Mouse (Mus musculus): Measurements from ENCODE around the gene Pappa2. TPM values are rescaled to one million over a fixed set of nuclear protein-coding genes. Genes with fewer than 3 reads are reported as not detected.

Pappa2 gene
- total RNA-seq, 2 experiments from 2014 or later, result not detected

DNA sequence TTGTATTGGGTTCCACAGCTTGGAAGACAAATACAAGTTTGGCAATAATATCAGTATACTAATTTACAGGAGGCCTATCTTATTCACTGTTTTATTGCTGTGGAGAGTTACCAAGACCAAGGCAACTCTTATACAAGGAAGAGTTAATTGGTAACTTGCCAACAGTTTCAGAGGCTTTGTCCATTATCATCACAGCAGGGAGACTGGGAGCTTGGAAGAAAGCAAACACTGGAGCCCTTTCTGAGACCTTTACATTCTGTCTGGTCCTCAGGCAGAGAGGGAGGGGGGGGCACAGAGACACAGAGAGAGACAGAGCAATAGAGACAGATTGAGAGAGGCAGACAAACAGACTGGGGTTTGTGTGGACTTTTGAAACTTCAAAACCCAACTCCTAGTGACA lies 207.2 kb downstream of the Pappa2 start:
- ATAC-seq (replicated peaks; ENCODE audit: low FRiP score, poor library complexity, severe bottlenecking), result no peak

DNA sequence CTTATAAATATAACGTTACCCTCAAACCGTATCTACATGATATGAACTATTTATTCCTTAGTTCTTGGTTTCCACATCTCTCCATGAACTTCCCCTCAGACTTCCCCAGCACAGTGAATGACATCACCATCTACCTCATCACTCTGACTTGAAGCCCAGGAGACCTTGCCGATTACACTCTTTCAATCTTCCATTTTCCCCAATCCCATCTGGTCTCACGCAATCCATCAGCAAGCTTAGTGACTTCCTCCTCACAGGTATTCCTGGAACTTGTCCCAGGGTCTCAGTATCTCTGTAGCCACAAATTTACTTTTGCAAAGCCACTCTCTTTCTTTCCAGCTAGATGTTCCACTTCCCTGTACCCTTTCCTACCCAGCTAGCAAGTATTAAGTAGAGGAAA lies 209.5 kb downstream of the Pappa2 start:
- ATAC-seq (replicated peaks; ENCODE audit: low FRiP score, poor library complexity, severe bottlenecking), result no peak

DNA sequence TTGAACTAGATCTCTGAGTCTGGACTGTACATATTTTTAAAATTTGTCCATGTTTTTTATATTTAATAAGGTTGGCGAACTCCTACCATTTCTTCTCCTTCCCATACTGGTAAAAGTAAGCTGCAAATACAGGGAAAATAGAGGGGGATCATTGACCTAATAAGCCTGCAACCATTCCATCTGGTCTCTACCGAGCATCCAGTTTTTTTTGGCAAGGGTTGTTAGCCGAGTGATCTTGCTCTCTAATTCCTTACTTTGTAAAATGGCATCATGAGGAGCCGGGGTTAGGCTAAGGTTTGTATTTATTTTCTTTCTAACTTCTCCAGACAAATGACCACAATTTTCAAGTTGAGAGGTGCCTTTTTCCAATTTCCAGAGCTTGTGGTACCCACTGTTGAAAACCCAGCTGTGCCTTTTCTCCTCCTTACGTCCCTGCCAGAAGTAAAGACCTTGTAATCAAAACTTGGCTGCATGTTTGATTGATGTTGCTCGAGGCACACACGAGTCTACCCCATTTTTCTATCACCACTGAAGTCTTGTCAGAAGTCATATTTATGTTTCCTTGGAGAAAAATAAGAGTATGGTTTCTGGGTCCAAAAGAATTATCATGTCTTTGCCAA lies 210.1 kb downstream of the Pappa2 start:
- ATAC-seq (replicated peaks; ENCODE audit: low FRiP score, poor library complexity, severe bottlenecking), result no peak

DNA sequence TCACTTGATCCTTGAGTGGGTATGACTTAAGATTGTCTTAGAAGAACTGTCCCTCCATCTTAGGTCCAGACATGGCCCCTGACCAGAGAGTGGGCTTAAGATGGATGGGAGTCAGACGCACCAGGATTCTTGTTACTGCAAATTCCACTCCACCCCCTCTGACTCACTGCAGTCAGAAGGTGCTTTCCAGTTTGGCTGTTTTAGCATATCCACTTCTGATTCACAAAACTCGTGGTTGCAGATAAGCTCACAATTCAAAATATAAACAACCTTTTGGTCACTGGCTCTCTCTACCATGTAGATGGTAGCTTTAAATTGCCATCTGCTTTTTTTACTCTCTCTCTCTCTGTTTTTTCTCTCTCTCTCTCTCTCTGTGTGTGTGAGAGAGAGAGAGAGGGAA lies 214.4 kb downstream of the Pappa2 start:
- ATAC-seq (replicated peaks; ENCODE audit: low FRiP score, poor library complexity, severe bottlenecking), result no peak

DNA sequence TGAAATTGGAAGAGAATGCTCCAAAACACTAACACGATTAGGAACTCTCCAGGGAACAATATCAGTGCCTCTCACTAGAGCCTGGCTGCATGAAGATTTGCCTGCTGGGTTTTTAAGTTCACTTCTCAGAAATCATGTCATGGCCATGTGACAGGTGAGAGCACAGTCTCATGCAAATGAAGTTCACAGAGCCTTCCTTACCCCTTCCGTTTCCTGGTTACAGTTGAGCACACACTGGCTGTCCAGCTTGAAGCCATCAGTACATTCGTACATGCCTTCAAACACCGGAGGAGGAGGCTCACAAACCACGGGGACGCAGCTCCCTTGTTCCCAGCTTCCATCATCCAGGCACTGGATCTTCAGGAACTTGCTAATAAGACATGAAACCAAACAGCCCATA lies 215.6 kb downstream of the Pappa2 start:
- ATAC-seq (replicated peaks; ENCODE audit: low FRiP score, poor library complexity, severe bottlenecking), result no peak

DNA sequence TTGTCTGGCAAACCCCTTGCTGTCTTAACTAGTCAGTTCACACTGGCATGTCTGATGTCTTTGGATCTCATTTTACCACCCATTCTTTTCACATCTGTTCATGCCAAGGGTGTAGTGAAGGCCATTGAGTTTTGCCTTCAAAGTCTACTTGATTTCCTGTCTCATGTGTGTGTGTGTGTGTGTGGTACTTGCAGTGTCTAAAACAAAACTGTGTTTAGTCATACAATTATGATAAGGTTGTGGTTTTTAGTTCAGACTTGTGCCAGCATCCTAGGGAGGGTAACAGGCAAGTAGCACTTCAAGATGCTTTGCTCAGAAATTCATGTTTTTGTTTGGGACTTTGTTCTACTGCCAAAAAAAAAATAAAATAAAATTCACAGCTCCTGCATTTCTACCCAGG lies 216.1 kb downstream of the Pappa2 start:
- ATAC-seq (replicated peaks; ENCODE audit: low FRiP score, poor library complexity, severe bottlenecking), result no peak

DNA sequence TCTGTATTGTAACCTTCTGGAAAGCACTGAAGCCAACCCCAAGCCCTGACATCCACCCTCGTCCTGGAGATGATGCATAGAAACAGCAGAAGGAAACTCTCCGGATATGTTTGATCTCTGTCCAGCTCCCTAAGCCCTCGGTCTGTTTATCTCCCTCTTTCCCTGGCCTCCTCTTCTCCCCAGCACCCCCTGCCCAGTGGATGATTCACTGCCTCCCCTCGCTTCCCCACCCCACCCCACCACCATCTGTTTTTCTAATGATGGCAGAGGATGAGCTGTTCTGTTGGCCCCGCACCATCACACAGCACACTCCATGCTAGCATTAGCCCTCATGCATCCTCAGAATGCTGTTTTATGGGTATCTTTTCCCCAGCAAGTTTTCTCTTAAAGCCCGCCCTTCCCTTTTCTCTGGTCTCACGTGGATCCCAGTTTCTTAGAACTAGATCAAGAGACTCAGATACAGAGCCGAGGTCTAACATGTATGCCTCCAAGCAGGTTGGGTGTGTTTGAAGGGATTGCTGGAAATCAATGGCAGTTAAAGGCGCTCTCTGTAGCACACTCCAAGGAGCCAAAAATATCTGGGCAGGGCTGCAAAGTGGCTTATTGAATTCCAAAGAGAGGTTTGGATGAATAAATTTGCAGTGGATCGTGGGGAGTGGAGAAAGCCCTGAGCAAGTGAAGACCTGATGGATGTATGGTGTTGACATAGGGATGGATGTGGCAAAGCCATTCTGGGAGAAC lies 231.8 kb downstream of the Pappa2 start:
- no peak for ATAC-seq (replicated peaks; ENCODE audit: low FRiP score, poor library complexity, severe bottlenecking)

DNA sequence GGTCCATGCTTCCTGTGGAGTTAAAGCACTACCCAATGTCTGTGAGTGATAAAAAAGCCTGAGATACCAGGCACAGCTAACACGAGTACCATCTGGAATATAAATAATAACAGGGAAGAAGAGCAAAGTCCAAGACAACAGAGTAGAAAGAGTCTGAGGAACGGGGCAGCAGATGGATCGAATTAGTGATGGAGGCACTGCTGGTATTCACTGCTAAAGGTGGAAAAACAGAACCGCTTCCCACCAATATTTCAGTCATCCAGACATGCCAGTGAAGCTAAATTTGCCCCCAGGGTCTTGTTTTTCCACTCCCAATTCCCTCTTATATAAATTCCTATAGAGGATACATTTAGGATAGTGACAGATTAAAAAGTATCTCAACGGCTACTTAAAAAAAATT lies 238.8 kb downstream of the Pappa2 start:
- no peak for ATAC-seq (replicated peaks; ENCODE audit: low FRiP score, poor library complexity, severe bottlenecking)

DNA sequence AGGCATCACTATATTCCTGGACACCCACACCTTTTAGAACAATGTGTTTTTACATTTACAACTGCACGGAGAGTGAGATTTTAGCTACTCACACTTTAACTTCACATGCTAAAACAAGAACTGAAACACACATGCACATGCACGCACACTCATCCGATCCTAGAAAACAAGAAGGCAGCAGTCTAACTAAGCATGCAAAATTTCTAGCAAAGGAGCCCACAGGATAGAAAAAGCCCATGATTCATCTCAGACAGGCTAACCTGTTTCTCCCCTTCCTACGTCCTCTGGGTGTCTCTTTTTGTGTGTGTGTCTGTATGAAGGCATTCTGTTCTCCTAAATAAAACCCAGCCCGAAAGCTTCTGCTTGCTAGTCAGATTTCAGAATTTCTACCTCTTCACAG lies 239.3 kb downstream of the Pappa2 start:
- no peak for ATAC-seq (replicated peaks; ENCODE audit: low FRiP score, poor library complexity, severe bottlenecking)

DNA sequence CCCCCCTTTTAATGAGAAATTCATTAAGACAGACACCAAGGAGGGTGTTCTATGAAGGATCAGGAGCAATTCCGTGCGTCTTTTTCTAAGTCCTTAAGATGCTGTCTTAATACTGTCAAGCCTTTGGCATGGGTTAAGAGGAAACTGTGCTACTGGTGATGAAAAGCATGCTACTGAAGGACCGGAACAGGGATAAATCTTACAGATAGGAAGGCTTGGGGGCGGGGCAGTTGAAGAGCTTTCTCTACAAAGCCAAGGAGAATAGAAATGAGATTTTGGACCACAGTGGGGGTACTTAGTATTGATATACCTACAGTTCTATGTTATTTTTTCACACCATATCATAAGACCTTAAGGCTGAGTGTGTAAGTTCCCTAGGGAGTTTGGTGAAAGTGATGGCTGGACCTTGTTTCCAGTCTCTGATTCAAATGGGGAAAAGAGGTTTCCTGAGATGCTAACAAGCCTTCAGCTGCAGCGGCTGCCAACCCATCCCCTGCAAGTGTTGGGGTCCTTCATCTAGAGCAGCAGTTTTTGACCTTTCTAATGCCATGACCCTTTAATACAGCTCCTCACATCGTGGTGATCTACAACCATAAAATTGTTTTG lies 240.0 kb downstream of the Pappa2 start:
- ATAC-seq (replicated peaks; ENCODE audit: low FRiP score, poor library complexity, severe bottlenecking), result no peak

DNA sequence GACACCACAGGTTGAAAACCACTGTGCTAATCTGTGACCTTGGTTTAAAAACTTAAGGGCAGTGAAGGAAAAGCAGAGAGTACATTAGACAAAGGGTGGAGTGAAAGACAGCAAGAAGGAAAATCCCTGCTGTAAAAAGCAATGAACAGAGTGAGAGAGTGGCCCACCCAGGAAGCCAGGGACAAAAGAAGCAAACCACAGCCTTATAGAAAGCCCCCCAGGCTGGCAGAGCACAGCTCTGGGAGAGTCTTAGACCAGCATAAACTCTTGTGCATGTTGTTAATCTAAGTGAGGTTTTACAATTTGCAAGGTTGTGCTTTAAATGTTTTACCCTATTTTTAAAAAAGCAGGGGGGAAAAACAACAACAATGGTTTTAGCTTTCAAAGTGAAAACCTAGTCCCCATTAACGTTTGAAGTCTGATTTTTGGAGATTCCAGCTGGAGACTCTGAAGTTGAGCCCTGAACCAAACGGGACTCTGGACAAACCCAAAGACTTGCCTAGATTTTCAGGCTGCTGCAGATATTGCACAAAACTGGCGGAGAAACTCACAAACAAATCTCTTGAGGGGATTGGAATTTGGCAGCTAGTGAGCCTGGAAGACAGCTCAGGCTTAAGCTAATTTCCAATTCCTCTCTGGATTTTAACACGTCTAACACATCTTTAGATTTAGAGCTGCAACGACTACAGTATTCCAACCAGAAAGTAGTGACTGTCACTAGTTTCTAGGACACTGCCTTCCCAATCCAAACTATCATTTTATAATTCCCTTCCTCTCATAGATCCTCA lies 241.0 kb downstream of the Pappa2 start:
- no peak for ATAC-seq (replicated peaks; ENCODE audit: low FRiP score, poor library complexity, severe bottlenecking)

DNA sequence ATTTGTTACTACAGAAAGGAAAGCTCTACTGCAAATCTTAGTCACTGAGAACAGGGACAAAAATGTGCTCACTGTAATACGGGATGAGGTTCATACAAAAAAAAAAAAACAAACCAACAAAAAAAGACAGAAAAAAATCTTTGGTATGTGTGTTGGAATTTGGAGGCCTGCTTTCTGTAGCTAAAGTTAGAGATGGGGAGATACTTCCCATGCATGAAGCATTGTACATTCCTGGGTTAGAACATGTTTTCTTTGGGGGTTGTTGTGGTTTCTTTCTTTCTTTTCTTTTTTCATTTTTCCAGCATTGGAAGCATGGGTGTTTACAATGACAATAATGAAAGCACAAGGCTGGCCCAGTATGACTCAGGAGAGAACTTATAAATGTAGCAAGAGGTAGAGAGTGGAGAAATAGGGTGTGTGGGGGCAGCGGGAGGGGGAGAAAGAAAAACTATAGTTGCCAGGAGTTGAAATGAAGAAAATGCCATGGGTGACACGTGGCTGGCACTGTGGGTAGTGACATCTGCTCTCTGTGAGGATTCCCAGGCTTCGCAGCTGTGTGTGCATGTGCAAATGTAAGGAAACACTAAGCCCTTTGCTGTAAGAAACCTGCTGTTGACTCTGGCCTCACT lies 247.3 kb downstream of the Pappa2 start:
- ATAC-seq (replicated peaks; ENCODE audit: low FRiP score, poor library complexity, severe bottlenecking), result no peak

DNA sequence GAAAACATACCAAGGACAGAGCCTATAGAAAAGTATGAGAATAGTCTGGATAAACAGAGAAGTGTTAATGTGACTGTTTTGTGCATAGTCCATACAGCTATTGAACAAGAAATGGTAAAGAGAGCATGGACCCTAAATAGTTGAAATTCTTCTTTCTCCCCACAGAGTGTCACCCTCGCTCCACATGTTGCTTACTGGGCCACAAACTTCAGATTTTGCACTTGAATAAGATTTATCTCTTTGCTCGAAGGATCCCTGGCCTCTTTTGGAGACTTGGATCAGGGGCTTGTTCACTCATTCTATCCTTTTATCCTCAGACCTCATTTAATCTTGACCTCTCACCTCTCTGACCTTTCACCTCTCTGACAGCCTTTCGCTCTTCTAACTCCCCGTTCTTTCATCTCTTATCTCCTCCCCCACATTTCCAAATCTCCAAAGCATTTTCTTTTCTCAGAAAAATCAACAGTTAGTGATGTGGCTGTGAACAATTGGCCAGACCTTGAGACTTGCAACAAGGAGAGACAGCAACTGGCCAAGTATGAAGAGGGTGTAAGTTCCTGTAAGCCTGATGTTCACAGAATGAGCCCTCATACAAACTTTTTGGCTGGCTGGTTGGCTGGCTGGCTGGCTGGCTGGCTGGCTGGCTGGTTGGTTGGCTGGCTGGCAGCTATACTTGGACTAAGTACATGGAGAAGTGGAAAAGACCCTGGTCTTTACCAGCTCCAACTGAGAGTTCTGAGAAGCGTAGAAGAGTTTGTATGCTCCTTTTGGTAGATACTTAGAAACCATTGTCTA lies 266.8 kb downstream of the Pappa2 start:
- ATAC-seq (replicated peaks; ENCODE audit: low FRiP score, poor library complexity, severe bottlenecking), result no peak

DNA sequence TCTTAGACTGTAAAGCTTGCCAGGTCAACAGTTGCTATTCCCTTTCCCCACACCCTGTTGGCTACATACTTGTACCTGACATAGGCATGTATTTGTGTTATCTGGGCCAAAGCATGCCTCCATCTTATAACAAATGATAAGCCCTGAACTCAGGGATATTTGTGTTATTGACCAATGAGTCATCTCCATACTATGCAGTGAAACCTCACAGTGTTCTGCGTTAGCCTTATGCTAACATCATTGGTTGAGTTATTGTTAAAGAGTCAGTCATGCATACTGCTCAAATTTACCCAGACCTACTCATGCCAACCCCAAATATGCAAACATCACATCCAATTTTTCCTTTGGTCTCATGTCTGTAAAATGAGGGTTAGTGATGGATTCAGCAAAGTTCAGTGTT lies 279.0 kb downstream of the Pappa2 start:
- ATAC-seq (replicated peaks; ENCODE audit: low FRiP score, poor library complexity, severe bottlenecking), result no peak

DNA sequence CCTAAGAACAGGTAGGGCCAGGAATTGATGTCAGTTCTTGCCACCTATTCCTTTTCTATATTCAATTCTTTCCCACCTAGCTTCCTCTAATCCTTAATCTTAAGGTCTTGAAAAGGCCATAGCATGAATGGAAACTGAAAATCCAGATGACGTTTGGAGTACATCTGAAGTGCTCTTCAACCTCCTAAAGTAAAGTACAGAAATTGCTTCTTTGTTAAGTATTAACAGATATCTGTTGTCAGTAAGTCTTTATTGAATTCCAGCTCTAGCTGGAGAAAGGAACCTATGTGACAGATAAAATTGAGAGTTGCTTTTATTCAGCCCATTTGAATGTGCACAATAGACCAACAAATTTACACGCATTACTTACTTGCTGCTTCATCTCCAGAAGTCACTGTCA lies 280.1 kb downstream of the Pappa2 start:
- no peak for ATAC-seq (replicated peaks; ENCODE audit: low FRiP score, poor library complexity, severe bottlenecking)

DNA sequence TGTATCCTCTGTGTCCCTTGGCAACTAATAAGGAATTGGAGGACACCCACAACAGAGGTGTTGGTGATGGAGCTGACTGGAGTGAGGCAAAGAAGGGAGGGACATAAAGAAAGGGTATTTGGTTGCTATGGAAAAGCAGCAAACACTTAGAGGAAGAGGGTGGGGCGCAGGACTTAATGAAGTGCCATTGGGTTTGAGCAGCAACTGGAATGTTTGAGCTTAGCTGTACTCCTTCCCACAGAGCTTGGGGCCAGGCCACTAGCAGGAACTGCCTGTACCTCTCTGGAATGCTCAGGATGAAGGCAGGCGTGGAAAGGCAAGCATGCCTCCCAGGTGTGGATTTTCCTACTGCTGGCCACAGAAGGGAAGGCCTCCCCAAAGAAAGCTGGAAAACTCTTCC lies 281.0 kb downstream of the Pappa2 start:
- ATAC-seq (replicated peaks; ENCODE audit: low FRiP score, poor library complexity, severe bottlenecking), result no peak

DNA sequence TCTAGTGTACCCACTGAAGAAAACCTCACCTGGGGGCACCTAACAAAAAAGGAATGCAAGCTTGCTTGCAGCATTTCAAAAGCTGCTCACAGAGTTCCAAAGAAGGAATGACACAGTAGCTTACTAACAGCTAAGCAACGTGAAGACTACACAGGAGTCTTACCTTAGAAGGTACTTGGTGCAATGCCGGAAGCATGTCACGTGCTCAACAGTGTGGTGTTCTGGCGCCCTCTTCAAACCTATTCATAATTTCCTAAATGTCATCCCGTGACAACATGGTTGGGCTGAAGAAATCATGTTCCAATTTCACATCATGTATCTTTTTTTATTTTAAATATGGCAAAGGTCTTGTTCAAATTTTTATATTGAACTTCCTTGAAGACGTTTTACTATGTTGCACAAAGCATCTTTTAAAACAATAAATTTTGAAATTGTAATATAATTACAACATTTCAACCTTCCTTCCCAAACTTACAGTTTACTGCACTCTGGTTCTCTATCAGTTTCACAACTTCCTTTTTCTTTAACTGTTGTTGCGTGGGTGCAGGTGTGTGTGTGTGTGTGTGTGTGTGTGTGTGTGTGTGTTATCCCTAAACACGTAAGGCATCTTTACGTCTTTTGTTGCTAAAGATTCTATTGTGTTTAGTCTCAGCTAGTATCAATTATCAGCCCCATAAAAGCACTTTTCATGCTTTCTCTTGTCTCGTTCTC lies 282.3 kb downstream of the Pappa2 start:
- ATAC-seq (replicated peaks; ENCODE audit: low FRiP score, poor library complexity, severe bottlenecking), result no peak

DNA sequence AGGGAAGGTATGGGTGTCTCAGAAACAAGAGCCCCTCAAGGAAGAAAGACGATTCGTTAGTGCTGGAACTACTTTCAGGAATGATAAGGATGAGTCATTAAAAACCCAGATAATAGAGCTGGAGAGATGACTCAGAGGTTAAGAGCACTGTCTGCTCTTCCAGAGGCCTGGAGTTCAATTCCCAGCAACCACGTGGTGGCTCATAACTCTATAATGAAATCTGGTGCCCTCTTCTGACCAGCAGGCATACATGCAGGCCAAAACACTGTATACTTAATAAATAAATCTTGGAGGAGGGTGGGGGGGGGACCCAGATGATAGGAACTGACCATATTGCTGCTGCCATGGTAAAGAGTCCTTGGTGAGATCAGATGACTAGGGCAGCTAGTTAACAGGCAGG lies 282.9 kb downstream of the Pappa2 start:
- no peak for ATAC-seq (replicated peaks; ENCODE audit: low FRiP score, poor library complexity, severe bottlenecking)

DNA sequence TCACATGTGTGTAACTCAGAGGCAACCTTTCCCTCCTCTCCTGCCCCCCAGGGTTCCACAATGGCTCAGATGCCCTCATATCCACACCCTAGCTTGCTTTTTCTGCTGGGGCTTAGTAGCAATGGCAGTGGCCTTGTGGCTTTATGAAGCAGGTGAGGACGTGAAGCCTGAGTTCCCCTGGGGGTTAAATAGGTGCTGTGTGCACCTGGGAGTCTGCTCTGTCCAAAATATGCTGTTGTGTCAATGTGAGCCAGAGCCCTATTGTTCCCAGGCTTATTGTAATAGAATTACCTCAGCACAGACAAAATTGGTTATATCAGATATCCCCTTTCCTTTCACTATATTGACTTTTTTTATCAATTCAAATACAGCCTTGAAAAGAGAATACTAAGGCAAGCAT lies 292.6 kb downstream of the Pappa2 start:
- ATAC-seq (replicated peaks; ENCODE audit: low FRiP score, poor library complexity, severe bottlenecking), result no peak
